Mouse (Mus musculus) lung, postnatal 10 days (tissue): ENCODE measurements at regions not wholly inside any gene's neighbourhood (a gene's known extent, or its start where the extent isn't known, plus 50 kb on each side); places are given as distances from the start of the nearest gene placed in this dataset.
A peak's percentile ranks its signal among the peaks of the same experiment; 100 is the strongest.

Experiments used
- DNase-seq: peaks from one replicate; pipeline ENCODE4 v3.0.0; 2021

- no peak for DNase-seq
Observed at GRCm38 (mm10) chr8:115896066-115896465, 188.5 kb upstream of the Maf start.

GRCm38 (mm10) chr8:115888278-115888677 lies 180.7 kb upstream of the Maf start:
- no peak for DNase-seq

- DNase-seq = peak; percentile 15
Observed at GRCm38 (mm10) chr8:115885121-115885743, 177.6 kb upstream of the Maf start.

GRCm38 (mm10) chr8:115883808-115884207 lies 176.2 kb upstream of the Maf start:
- DNase-seq = peak; percentile 25

- no peak for DNase-seq
Observed at GRCm38 (mm10) chr8:115881881-115882280, 174.3 kb upstream of the Maf start.

DNA sequence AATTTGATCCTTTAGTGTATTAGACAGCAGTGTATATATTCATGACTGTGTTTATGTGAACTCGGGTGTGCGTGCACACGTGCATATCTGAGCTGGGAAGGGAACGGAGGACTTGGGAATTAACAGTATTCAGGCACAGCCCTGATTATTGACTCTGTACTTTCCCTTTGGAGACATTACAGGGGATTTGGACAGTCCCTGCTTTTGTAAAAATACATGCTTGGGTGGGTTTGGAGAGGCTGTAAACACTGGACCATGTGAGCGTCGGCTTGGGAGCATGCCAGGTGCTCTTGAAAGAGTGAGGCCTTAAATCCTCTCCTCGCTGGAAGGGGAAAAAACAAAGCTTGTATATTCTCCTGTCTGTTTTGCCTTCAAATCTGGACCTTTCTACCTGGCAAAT lies 167.2 kb upstream of the Maf start:
- DNase-seq = peak; percentile 20

DNA sequence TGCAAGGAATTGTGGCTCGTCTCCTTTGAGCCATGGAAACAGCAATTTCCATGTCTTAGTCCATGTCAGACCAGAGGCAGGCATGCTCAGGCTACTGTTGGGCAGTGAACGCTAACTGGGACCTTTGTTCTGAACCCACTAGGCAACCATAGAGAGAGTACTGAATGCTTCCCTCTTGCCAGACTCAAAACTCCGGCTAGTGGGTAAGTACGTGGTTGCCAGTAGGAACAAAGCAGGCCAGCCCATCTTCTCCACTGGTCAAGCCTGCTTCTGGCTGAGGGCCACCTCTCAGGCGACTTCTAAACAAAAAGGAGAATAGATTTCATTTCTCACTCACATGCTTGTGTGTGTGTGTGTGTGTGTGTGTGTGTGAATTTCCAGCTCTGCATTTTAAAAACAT lies 163.8 kb upstream of the Maf start:
- DNase-seq = peak; percentile 46

DNA sequence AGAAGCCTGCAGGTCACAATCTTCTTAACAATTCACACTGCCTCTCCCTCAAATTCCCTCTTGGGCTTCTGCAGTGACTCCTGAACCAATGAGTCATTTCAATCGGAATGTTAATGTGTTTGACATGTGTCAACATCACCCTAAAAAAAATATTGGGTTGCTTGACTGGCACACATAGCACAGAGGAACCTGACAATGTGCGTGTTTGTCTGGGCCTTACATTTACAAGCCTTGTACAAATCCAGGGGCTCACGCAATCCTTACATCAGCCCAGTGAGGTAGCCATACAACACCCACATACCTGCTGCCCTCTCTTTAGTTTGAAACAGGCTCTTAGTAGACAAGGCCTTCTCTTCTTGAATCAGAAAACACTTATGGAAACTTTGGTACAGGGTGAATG lies 153.8 kb upstream of the Maf start:
- DNase-seq = no peak

GRCm38 (mm10) chr8:115859406-115859805 lies 151.8 kb upstream of the Maf start:
- DNase-seq = no peak

GRCm38 (mm10) chr8:115856816-115857215 lies 149.2 kb upstream of the Maf start:
- DNase-seq = no peak

- no peak for DNase-seq
Observed at GRCm38 (mm10) chr8:115855934-115856629, 148.5 kb upstream of the Maf start.

GRCm38 (mm10) chr8:115854209-115854900 lies 146.8 kb upstream of the Maf start:
- DNase-seq = peak; percentile 32

DNA sequence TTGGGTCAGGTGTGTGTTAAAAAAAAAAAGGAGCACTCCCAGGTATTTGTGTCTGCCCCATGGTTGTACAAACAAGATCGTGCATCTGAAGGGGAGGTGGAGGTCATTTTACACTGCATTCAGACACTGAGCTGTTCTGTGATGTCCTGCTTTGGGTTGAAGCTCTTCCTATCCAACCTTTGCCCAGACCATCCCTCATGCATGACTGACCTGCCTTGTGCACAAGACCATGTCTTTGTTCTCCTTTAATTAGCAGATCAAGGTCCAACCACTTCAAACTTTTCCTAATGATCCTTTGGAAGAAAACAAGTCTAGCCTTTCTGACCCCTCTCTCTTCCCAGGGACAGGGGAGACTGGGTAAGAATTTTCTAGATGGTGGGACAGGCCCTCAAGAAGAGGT lies 143.0 kb upstream of the Maf start:
- no peak for DNase-seq

- no peak for DNase-seq
Observed at GRCm38 (mm10) chr8:115833391-115833790, 125.8 kb upstream of the Maf start.

DNA sequence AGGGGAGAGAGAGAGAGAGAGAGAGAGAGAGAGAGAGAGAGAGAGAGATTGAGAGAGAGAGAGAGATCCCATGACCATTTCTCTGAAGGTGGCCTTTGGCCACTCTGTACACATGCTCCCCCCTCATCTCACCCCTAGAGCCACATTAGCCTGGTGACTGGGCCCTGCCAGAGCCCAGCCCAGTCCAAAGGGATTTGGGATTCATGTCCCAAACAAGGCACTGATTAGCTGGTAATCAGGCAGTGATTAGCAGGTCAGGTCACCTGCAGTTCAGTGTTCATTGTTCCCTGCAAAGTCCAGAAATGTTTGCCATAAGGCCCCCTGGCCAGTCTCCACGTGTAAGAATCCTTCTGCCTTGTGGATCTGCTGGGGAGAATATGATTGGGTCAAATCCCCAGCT lies 124.1 kb upstream of the Maf start:
- DNase-seq = no peak

- DNase-seq = no peak
Observed at GRCm38 (mm10) chr8:115830012-115830662, 122.5 kb upstream of the Maf start.

DNA sequence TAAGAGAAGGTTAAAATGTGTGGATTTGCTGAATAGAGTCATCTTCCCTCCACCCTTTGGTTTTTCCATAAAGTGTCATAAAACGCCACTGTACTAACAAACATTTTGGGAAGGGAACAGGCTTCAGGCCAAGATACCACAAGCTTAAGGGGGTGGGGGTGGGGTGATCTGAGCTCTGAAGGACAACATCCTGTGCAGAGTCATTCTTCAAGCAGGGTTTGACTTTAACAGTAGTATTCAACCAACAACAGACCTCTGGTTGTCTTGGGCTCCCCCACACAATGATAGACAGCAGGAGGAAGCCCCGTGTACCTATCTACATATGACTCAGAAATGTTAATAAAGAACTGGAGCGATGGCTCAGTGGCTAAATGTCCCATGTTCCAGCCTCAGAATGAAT lies 118.9 kb upstream of the Maf start:
- peak; percentile 11 for DNase-seq

DNA sequence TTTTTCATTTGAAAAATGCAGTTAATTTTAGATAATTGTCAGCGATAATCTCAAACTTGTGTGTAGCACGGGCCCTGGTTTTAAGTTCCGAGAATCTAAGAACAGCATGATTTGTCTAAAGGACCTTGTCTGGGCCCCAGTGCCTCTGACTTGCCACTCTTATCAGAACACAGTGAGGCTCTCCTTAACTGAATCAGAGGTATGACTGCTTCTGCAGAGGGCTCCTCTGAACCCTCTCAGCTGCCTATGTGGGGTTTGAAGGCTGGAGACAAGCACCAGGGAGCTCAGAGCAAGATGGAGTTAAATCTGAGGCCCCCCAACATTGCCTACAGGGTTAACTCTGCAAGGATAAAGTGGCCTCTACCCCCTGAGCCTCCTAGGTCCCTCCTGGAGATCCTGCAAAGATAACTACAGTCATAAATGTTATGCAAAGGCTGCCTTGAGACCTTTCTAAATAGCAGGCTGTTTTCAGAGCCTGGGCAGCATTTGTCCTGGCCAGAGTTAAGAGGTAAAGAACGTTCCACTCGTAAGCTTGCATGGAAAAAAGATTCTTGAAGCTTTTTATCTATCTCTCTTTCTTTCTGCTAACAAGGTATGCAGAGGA lies 118.4 kb upstream of the Maf start:
- no peak for DNase-seq

DNA sequence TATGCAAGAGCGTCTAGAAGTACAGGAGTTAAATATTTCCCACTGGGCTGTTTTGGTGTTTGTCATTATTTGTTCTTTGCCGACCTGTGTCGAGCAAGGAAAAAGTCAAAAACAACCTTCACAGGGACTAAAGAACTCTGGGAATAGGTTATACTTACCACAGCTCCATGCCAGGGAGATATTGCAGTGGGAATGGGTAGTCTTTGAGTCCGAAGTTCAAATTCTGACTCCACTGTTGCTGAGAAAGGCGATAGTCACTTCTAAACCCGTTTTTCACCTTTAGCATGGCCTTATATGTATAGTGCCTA lies 116.8 kb upstream of the Maf start:
- DNase-seq = no peak

DNA sequence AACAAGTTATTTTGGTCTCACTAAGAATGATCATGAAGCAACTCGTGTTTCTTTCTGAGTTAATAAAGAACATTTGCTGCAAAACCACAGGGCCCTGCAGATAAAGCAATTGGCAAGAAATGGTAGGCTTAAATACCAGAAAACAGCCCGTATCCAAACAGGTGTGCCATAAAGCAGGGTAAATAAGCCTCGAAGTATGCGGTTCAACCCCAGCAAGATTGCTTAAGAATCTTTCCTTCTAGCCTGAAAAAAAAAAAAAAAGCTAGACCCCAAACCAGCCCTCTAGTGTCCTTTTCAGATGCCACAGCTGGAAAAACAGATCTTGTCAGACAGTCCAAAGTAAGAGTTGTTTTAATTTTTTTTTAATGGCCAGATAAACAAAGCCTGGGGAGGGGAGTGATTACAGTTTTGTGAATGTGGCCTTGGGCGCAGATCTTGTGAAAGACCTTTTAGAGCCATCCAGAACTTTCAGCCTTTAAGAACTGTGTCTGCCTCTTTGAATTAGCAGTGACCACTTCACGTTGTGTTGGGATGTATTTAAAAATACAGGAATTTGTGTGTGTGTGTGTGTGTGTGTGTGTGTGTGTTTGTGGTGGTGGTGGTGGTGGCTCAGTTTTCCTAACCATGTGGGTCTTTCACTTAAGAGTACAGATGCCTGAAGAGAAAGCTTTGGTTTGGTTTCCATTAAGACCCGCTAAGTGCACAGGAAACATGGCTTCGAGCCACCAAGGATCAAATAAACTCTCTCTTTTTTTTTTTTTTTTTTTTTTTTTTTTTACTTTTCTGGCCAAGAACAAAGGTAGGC lies 116.3 kb upstream of the Maf start:
- DNase-seq = peak; percentile 22

GRCm38 (mm10) chr8:115813426-115813825 lies 105.8 kb upstream of the Maf start:
- no peak for DNase-seq

DNA sequence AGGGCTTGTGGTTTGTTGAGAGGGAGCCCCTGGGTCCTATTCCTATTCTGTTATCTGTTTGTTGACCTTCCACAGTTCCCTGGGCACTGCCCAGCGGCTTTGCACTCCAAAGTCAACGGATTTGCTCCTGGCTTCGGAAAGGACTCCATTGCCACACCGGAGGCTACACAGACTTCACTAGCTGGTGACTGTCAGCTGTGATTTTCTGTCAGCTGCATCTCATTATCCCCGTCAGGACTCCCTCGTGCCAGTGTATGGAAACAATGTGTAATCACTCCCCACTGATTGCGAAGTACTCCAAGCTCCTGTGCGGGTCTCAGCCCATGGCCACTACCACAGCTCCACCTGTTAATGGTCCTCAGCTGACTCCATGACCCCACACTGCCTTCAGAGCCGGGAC lies 99.0 kb upstream of the Maf start:
- DNase-seq = peak; percentile 30

DNA sequence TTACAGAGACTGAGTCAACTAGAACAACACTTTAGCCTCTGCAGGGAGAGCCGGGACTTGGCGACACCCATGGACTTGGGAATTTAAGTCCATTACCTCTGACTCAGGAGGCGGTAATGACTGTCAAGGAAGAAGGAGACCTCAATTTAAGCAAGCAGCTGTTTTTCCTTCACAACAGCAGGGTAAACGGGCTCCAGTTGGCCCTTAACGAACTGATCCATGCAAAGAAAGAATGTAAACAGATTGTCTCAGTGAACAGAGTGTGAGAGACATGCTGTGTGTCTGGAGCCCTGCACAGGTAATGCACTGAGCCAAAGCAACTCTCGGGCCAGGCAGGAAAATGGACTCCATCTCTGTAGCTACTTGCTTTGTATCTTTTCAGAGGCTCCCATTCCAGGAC lies 98.5 kb upstream of the Maf start:
- peak; percentile 26 for DNase-seq
